Mouse (Mus musculus) c-Kit-negative CD71-positive TER-119-positive erythroid progenitor cells, embryonic 14.5 days (primary cell): ENCODE data around the gene Lin7c.

Source experiments
- DNase-seq: peaks from one replicate; pipeline ENCODE4 v3.0.0-alpha.2; 2013; ENCODE audit warnings: low read depth, low spot score

The Lin7c gene

GRCm38 (mm10) chr2:109936410-109936755 lies 45.7 kb downstream of the Lin7c start:
- DNase-seq: no peak

DNA sequence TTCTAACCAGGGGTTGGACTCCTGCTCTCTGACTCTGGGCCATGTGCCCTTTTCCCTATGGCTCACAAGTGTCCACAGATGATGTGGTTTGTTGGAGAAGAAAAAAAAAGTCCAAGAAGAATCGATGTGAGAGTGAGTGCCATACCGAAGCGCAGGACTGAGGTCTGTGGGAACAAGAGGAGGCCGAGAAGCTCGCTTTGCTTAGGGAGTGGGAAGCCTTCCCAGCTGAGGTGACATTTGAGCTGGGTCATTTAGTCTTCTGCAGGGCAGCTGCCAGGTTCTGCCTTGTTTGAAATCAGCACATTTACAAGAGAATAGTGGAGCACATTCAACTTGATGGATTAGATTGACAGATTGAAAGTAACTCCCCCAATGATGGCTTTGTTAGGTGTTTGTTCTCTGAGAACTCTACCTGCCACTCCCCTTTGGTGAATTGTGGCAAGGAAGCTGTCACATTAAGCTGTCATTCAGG lies 51.4 kb downstream of the Lin7c start:
- no peak for DNase-seq

DNA sequence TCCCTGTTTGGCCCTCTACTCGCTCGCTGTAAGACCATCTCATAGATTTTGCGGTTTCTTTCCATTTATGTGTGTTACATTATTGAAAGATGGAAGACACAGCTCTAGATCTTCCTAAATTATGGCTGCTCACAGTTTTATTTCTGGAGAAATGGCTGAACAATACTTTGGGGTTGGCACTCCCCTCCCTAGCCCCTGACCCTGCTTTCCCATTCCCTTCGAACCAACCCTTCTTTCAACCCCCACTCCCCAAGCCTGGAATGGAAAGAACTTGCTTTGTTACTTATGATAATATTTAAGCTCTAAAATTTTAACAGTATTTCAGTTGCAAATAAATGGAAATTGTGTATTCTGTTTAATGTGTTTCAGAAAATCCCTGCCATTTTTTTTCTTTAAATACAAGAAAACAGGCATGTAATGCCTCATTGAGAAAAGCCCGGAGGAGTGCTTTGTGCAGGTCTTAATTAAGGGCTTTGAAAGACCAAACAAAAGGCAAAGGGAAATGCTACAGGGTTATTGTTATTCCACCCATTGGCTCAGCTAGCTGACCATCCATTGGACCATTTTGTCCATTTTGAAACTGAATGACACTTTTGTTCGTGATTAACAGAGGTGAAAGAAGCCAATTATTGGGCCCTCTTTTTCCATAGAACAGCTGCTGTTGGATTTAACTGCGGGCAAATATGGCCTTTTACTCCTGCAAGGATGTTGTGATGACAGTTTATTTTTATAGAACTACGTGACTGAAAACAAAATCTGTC lies 52.3 kb downstream of the Lin7c start:
- DNase-seq: no peak

DNA sequence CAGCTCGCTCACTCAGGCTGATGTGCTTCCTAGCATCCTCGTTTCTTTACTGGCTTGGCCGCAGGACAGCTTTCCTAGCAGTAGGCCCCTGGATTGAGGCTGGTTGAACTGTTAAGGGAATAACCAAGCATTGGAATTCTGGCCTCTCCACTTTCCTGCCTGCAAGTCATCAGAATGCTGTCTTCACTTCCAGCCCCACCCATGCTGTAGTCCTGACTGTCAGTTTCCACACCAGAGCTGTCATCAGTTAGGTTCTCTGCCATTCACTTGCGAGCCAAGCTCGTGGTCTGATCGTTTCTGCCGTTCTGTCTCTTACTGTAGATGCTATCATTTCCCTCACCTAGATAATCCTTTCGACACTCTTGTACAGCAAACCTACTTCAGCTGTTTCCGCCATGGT lies 54.3 kb downstream of the Lin7c start:
- no peak for DNase-seq

GRCm38 (mm10) chr2:109945532-109945931 lies 54.9 kb downstream of the Lin7c start:
- DNase-seq: no peak

DNA sequence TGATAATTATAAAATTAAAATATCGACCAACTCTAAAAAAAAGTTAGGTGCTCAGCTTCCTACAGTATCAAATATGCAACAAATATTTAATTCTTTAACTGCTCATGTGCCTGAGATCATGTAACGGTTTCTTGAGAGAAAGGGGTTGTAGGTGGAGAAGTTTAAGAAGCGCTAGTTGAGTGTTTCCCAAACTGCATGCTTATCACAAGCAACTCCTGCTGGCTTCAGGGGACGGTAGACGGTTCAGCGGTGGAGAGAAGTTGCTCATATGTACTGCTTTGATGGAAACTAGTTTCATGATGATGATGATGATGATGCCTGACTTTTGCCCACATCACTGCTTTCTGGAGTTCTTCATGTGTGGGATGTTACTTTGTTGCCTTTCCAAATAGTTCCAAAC lies 55.8 kb downstream of the Lin7c start:
- no peak for DNase-seq

DNA sequence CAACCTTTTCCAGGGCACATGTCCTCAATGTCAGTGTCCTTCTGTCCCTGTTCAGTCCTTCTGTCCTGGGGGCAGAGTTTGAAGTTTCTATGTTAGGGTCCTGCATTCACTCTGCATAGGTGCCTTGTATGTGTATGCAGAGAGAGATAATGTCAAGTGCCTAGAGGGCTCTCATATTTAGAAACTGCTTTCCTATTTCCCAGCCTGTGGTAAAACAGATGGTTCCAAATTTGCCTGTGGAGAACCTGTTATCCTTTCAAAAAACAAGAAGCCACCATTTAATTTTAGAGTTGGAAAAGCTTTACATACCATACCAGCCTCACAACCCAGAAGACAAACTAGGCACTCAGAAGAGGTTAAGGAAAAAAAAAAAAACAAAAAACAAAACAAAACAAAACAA lies 58.9 kb downstream of the Lin7c start:
- no peak for DNase-seq

DNA sequence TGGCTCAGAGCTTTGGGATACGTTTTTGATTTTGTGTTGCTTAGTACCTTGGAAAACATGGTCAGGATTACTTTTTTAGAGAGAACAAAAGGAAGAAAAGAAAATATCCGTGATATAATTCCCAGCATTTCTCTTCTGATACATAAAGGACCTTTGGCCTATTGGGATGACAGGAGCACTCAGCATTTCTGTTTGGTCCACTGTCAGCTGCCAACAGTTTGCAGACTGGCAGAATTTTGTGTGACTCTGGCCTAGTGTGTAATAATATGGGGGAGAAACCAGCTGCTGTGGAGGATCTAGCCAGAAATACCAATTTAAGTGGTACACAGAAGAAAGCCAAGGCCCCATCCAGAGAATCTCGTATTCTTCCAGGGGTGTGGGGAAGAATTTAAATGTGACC lies 59.7 kb downstream of the Lin7c start:
- DNase-seq: no peak
